Mouse (Mus musculus) MN1 (cell line): ENCODE results near the gene Slc22a22.

Source experiments
- DNase-seq: peaks from one replicate; pipeline ENCODE4 v3.0.0-alpha.2; 2016; ENCODE audit warnings: low spot score

Slc22a22 gene

DNA sequence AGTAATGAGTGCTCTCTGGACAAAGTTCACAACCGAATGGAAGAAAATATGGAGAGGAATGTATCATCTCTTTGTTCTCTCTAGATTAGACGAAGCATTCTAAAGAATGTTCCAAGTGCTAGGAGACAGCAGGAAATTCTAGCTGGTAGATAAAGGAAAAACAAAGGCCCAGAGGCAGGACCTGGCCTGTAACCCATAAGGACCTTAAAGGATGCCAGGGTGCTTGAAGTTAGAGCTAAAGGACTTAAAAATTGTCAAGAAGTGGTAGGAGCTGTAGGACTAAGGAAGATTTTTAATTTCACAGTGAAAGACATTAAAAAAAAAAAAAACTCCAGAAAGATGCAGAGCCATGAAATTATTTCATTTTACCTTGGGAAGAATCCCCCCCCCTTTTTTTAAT is at the start of gene Slc22a22:
Slc22a22 (minus strand) TSS at position 101 of the 400 bp plus-strand sequence.
- DNase-seq, result no peak

DNA sequence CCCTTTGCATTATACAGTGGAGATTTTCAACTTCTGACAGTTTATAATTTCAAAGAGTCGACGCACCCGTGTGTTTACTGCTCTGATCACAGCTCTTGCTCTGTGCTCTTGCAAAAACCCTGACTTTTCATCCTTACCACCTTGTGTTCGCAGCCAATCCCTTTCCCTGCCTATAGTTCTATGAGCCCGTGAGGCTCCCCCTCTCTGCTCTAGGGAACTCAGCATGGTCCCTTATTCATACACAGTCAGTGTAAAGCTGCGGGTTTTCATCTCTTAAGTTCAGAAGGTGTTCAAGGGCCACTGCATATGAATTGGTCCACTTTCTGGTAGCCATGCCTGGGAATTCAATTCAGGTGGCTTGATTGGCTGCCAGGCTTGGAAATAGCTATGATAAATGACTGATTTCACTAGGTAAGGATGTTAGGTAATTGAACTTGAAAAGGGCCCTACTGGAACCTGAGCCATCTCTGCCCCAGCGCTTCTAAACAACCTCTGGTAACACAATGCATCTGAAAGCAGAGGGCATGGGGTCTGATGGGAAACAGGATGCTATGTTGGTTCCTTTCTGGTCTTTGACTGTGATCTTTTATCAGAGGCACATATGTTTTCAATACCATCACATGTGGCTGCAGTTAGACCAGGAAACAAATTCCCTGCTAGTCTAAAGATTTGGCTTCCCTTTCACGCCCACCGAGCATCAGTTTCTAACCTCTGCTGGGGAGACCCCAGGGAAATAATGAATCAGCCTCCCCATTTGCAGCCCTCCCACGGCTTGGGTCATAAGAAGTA is 46.3 kb upstream of the Slc22a22 start:
- no peak for DNase-seq

DNA sequence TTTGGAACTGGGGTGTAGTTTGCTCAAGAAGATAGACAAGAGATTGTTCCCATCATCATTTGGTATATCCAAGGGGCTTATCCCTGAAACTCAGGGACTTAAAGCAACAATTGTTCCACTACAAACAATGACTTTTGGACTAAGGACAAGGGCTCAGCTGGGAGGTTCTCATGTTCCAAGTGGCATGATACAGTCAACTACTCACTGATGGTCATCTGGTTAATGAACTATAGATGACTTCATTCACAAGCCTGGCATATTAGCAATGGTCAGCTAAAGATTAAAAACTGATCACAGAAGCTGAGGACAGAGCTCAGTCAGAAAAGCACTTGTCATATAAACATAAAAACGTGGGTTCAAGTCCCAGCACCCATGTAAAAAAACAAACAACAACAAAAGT is 44.7 kb upstream of the Slc22a22 start:
- DNase-seq, result no peak

DNA sequence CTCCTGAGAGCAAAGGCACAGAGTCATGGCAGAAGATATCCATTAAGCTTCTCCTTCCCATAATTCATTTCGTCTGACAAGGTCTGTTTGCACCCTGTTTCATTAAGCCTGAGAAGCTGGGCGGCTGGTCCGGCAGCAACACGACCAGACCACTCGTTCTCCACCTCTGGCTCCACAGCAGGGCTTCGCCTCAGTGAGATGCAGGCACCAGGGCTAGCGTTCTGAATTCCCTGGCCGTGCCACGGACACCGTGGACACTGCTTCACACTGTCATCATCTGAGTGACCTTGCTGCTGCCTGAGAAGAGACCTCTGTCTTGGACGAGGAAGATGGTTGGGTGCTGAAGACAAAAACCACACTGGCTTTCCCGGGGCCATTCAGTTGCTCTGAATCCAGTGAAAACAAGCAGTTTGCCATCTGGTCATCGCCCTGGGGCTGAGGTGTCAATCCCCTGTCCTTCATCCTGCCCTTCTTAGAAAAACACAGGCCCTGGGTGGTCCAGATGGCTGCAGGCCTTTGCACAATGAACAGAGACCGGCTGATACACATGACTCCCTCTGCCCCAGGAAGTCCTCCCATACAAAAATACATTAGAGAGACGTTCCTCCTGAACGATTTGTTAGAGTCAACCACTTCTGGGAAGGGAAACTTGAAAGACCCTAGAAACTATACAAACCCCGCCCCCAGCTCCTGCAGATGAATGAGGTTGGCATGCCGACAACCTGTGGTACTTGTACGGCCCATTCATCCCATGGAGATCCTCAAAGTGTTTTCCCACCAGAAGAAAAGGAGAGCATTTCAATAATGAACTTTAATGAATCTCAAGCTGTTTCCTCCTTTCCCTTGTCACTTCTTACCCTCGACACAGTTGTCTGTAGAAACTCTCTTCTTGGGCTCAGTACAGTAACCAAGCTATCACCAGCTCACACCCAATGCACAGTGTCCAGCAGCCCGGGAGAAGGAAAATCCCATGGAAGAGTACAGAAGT is 32.1 kb upstream of the Slc22a22 start:
- no peak for DNase-seq

DNA sequence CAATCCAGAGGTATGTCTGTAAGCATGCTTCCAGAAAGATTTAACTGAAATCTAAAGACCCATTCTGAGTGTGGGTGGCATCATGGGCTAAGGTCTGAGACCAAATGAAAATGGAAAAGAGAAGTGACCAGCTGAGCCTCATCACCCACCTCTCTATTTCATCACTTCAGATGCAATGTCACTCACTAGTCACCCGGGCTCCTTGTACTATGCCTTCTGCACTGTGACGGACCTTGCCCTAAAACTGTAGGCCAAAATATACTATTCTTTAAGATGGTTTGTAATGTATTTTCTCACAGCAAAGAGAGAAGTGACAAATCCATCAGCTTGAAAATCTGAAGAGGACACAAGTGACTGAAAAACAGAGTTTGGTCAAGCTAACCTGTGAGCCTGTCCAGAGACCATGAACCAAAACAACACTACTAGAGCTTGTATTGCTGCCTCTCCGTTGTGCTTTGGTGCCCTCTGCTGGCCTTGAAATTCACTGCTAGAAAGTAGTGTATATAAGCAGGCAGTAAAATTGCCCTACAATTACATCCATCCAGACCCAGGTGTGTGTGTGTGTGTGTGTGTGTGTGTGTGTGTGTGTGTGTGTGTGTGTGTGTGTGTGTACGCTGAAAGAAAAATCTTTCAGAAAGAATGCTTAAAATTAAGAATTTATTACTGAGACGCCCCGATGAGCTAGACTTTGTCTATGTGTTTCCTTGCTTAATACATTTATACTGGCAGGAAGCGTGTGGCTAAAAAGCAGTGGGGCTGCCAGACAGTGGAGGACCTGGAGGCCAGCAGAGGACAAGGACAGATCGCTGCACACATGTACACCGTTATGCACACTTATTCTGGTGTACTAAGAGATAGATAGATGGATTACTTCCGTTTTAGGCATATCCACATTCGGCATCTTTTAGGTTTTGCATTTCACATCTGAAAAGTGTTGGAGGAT is 31.1 kb upstream of the Slc22a22 start:
- DNase-seq, result peak; percentile 85

DNA sequence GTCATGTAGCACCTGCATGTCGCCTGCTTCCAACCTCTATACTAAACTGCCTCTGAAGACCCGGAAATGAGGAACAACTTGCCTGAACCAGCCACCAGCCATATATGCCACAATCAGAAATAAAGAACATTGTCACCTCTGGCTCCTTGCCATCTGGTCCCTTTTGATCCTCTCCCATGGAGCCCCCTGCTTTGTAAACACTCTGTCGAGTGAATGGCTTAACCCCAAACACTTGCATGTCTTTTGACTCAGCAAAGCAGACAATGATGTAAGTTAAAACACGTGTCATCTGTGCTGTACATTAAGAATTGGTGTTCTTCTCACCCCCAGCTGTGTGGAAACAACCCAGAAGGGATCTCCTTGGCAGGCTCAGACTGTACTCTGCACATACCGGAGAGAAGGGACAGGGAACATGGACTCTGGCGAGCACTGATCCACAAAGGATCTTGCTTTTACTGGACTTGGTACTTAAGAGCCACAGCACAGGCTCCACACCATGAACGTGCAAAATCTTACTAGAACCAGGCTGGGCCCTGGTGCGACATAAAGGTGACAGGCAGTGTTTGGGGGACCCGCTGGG is 26.8 kb upstream of the Slc22a22 start:
- DNase-seq, result no peak

DNA sequence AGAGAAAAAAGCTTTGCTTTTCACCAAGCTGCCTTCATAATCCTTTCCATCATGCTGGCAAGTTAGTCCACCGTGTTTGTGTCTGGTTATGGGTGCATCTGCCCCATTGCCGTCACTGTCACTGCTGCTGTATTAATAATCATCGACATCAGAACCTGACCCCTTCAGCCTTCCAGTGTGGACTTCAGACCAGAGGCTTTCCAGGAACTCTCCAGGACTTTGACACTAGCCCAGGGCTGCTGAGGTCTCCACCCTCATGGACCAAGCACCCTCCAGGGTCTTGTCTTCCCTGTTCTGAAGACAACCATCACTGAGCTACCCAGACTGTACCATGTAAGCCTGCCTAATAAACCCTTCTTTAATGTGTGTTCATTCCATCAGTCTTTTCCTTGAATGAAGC is 26.2 kb upstream of the Slc22a22 start:
- DNase-seq, result no peak

DNA sequence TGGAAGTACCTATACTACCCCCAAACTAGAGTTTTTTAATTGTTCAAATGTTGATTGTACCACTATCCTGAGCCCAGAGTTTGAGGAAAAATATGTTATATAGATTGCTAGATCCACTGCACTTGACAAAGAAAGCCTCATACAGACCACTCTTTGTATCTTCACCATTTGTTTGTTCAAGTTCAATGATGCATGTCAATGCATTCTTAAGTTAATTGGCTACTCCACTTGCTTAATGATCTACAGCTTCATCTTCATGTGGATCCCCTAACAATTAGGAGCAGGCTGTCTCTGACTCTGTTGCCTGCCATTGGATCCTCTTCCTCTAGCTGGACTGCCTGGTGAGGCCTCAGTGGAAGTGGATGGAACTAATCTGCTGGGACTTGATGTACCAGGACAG is 24.1 kb upstream of the Slc22a22 start:
- DNase-seq, result no peak

DNA sequence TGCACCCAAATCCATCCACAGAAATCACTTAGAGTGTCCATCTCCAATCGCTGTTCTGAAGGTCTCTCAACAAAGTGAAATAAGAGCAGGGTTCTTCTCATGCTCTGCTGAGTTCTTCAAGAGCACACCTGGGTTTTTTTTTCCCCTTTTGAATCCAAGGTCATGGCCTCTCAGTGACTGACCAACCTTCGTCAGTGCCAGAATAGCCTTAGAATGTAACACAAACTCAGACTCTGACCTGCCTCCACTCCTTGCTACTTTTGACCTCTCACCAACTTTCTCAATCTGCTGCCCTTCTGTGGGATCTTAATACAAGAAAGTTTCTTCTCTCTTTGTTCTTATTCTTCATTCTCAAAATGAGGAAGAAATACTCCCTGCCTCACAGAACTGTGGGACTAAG is 18.7 kb upstream of the Slc22a22 start:
- DNase-seq, result no peak

DNA sequence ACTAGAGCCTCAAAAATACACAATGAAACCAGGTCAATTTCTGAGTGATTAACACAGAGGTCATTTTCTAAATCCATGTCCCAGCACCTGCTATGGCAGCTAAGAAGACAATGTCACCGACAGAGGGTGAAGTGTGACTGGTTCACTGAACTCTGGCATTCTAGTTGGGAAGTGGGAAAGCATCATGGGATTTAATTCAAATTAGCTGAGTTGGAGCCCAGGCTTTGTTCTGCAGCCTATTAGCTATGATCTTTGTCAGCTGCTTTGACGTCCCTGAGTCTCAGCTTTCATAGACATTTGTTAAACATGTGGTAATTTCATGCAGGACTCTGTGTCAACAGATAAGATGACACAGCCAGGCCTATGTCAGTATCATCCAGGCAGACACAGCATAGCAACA is 5.1 kb upstream of the Slc22a22 start:
- DNase-seq, result no peak

DNA sequence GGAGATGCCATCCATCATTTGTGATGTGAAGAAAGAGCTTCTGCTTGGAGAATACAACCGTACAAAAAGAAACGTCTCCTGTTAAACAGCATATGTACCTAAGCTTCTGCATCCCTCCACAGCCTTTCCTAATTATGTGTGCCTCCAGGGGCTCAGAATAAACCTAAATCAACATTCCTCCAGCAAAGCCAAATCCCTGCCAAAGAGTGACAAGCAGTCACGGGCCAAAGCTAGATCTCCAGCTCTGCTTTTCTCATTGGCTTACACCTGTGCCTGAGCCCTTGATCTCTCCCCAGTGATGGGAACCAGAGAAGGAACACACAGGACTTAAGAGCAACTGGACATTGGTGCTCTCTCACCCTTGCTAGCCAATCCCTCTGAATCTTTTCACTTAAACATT is 5.8 kb downstream of the Slc22a22 start:
- no peak for DNase-seq

DNA sequence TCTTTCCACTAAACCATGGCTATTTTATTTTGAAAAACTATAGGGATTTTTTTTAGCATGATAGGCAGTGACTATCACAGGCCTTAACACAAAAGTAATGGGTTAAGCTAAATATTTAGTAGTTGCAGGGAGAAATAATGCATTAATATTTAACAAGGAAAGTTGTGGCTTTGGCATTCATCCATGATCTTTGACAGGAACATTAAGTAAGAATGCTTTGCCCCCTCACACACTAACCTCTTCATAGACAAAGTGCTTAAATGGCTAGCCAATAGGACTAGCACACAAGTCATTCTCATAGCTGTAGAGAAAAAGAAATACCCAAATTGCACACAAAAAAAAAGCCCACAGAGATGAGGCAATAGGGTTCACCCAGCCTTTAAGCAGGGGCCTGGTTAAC is 11.4 kb downstream of the Slc22a22 start:
- no peak for DNase-seq

DNA sequence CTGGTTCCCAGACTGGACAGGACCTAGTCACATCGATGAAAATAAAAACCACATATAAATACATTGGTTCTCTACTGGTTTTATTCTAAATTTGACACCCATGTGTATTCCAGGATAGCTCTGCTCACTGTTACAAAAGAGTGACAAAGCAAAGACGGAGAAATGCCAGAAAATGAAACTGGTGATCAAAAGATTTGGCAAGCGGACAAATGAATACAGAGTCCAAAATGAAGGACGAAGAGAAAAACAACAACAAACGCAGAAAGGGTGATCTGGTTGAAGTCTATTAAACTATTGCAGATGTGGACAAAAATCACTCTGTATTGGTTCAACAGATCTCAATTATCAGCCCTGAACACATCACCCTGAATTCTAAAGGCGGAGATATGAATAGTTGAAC is 12.4 kb downstream of the Slc22a22 start:
- DNase-seq, result no peak

DNA sequence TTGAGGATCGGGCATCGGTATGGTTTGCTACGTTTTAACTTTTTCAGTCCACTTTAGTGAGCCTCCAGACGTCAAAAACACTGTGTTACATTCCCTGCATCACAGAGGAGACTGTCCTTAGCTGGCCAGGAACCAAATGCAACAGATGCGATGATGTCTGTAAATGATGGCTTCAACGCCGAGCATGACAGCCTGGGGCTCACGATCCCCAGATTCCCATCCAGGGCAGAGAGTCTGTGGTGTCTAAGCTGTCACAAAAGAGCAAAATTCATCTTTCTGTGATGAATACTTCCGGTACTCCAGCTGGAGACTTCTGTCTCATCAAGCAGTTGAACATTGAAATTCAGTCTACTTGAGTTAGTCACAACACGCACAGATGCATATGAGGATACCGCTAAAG is 13.4 kb downstream of the Slc22a22 start:
- DNase-seq, result no peak

DNA sequence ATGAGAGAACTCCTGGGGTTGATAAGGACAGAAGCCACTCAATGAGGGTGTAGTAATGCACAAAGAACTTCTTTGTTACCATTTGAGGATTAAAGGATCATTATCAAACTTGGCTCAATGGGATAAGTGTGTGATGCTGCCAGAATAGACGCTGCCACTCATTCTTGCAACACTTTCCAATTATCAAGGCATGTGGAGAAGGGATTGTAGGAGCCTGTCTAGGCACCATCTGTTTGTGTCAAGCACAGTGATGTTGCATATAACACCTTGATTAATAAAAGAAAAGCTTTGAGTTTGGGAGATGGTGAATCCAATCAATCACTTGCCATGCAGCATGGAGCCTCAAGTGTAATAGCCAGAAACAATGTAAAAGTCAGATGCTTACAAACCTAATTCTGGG is 16.1 kb downstream of the Slc22a22 start:
- DNase-seq, result no peak

DNA sequence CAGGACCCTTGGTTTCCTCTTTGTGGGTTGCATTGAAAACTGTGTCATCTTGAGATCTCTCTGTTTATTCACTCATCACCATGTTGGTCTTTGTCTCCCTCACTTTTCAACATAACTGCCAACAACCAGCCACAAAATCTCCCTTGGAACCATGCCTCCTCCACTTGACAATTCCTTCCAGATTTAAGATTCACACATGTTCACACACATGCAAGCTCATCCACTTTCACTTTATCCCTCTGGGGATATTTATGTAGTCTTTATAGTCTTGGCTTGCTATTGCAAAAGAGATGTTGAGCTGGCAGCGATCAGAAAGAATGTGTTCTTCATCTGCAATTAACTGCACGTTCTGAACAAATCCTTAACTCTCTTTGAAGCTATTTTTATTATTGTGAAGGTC is 20.1 kb downstream of the Slc22a22 start:
- DNase-seq, result no peak

DNA sequence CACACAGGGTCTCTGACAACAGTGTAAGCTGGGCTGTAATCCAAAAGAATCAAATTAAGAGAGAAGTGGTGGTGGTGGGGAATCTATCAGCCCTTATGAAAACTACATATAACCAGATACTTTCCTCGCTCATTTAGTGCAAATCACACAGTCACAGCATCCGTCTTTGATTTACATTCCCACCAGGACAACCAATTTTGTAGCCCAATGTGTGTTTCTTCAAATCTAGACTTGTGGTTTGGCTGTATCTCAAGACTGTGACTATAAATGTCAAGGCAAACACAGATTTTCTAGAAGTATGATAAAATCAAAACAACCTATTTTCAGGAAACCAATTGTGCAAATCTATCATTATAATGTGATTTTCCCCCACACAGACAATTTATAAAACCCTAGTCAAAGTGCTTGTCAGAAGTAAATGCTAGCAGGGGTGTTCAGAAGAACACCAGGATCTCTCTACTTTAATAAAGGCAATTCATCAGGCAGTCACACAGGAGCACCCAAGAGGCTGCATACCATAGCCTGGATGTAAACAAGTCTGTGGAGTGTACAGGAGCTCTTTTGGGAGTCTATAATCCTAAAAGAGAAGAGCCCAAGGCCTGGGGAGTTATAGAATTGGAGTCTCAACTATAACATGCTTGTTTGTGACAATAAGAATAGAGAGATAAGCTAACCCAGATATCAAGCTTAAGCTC is 42.6 kb downstream of the Slc22a22 start:
- no peak for DNase-seq

DNA sequence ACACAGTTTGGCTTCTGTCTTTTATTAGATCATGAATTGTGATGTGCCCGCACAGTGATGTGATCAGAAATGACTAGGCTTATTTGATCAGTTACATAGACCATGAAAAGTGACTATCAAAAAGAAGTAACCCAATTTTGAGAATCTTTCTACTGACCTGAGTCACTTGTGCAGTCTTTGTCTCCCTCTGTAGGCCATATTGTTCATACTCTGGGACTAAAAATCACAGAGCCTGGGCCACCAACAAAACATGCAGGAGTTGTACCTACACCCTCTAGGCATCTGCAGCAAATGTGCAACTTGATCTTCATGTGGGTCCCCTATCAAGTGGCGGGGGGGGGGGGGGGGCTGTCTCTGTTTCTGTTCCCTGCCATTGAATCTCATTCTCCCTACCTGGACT is 68.9 kb downstream of the Slc22a22 start:
- no peak for DNase-seq

DNA sequence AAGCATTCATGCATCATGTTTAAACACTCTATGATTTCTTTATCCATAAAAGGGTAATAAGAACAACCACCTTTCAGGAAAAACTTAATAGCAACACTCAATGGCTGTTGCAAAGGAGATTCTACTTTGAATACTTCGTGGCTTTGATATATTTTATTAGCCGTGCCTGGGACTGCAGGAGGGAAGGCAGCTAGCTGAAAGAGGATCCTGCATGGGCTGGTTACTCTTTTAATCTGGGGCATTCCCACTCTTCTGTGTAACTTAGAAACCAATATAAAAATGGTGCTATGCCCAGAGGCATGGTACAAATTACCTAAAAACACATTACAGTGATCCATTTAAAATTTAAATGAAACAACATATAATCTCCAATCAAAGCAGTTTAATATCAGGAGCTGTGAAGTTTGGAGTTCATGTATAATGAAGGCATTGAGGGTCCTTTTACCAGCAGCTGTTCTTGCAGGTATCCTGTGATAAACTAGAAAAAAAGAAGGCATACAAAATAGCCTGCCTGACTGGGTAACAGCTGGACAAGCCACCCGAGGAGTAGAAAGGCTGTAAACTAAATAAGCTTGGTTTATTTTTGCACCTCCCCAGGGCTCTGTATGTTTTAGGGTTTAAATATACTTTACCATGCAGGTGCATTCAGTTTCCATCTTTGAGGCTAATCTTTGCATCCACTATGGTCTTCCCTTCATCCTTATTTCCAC is 78.8 kb downstream of the Slc22a22 start:
- no peak for DNase-seq

DNA sequence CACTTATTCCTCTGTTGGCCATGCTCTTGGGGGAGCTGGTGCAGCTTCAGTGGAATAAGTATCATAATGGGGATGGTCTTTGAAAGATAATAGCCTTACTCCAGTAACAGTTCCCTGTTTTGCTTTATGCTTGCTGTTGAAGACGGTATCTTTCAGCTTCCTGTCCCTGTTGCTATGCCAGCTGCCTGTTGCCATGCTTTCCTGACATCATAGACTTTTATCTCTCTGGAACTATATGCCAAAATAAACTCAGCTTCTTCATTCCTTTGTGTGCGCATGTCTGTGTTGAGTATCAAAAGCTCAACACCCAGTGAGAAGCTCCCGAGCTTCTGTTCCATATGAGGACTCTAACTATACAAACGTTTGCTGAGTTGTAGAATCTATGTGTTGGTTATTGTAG is 83.4 kb downstream of the Slc22a22 start:
- no peak for DNase-seq
